Mouse (Mus musculus) liver, embryonic 16.5 days (tissue): ENCODE measurements around the gene Gm19345. TPM values are rescaled to one million over a fixed set of nuclear protein-coding genes. Genes with fewer than 3 reads are reported as not detected.

Source experiments
- ATAC-seq: fragments of 200-750 bp; cut with Nextera tagmentation; 2 replicates; pipeline ENCODE4 v1.8.0; 2017; ENCODE audit warnings: low read depth, mild to moderate bottlenecking, moderate number of reproducible peaks, moderate library complexity
- H3K27ac ChIP-seq: fragments of 300-500 bp; sonication (generic); 2 replicates; pipeline ENCODE4 v1.5.1; 2014; ENCODE audit warnings: mild to moderate bottlenecking, low read length
- H3K27me3 ChIP-seq: fragments of 300-500 bp; sonication (generic); 2 replicates; pipeline ENCODE4 v1.6.1; 2014; ENCODE audit warnings: low read depth, low read length, mixed read lengths; ENCODE audit not compliant: control insufficient read depth, insufficient read depth
- H3K36me3 ChIP-seq: fragments of 300-500 bp; sonication (generic); 2 replicates; pipeline ENCODE4 v1.6.1; 2014; ENCODE audit warnings: mild to moderate bottlenecking; ENCODE audit not compliant: control insufficient read depth, insufficient read depth
- H3K4me1 ChIP-seq: fragments of 300-500 bp; sonication (generic); 2 replicates; pipeline ENCODE4 v1.6.1; 2014; ENCODE audit warnings: low read depth, low read length, mixed read lengths; ENCODE audit not compliant: control insufficient read depth
- H3K4me2 ChIP-seq: fragments of 300-500 bp; sonication (generic); 2 replicates; pipeline ENCODE4 v1.6.1; 2014; ENCODE audit warnings: low read depth, low read length, mixed read lengths
- H3K4me3 ChIP-seq: fragments of 300-500 bp; sonication (generic); 2 replicates; pipeline ENCODE4 v1.5.1; 2014; ENCODE audit warnings: low read depth, mild to moderate bottlenecking, low read length
- H3K9ac ChIP-seq: fragments of 300-500 bp; sonication (generic); 2 replicates; pipeline ENCODE4 v1.6.1; 2014; ENCODE audit warnings: low read depth, low read length
- H3K9me3 ChIP-seq: fragments of 300-500 bp; sonication (generic); replicated peaks from 2 replicates; pipeline ENCODE4 v1.6.1; 2016; ENCODE audit warnings: low read length; ENCODE audit not compliant: control insufficient read depth
- WGBS: fragments of 180-500 bp; shearing (Covaris S2); extraction: QIAGEN DNeasy Blood & Tissue Kit; methylation state at CpG from one replicate; pipeline ENCODE4 v1.1.7; 2014; ENCODE audit not compliant: insufficient replicate concordance; 5-methylcytosine and 5-hydroxymethylcytosine counted together
- polyA plus RNA-seq: library from polyadenylated mRNA; unstranded; fragments of >200 nt; fragmentation: Nextera tagmentation; extraction: Ambion mirVana; gene quantifications from 2 replicates; pipeline ENCODE4 v1.2.1, GENCODE M21; 2015

Gene Gm19345
- polyA plus RNA-seq, 1 experiment from 2014 or later, result 0.08 TPM

GRCm38 (mm10) chr7:19823256-19824181 lies 28.3 kb upstream of the Gm19345 start:
- peak overlapping the region; percentile 79 for H3K27ac ChIP-seq
- H3K4me2 ChIP-seq, result peak overlapping the region; percentile 65
- WGBS, result 12% methylated on average over 16 of the region's 16 CpGs
- H3K27me3 ChIP-seq, result peaks cover 17% of the 10 kb centered on the region
- ATAC-seq, result no peak
- no peak overlapping the region for H3K9ac ChIP-seq
- H3K36me3 ChIP-seq, result no peaks in the 10 kb centered on the region
- H3K4me3 ChIP-seq, result no peak overlapping the region; the same call in 1 of the 2 replicates
- peaks cover 9% of the 10 kb centered on the region for H3K4me1 ChIP-seq
- H3K9me3 ChIP-seq, result no peaks in the 10 kb centered on the region

GRCm38 (mm10) chr7:19824182-19824973 lies 27.4 kb upstream of the Gm19345 start:
- Histone ChIP-seq H3K9me3 (no peaks in the 10 kb centered on the region), H3K27me3 (peaks cover 17% of the 10 kb centered on the region), H3K4me2 (peak overlapping the region; percentile 65), H3K9ac (no peak overlapping the region), H3K27ac (peak overlapping the region; percentile 85), H3K4me3 (0 out of 2 replicates have a peak overlapping the region, but pooled peaks have one; percentile 12), H3K4me1 (peaks cover 9% of the 10 kb centered on the region), H3K36me3 (no peaks in the 10 kb centered on the region)
- 15% methylated on average over 26 of the region's 26 CpGs for WGBS
- peak; percentile 87 for ATAC-seq

- no peak for ATAC-seq
- WGBS, result 67% methylated on average over 6 of the region's 6 CpGs
- H3K27ac ChIP-seq, result no peak overlapping the region
- peaks cover 16% of the 10 kb centered on the region for H3K27me3 ChIP-seq
- peaks cover 18% of the 10 kb centered on the region for H3K4me1 ChIP-seq
- no peak overlapping the region for H3K9ac ChIP-seq
- no peaks in the 10 kb centered on the region for H3K36me3 ChIP-seq
- no peak overlapping the region for H3K4me3 ChIP-seq
- no peak overlapping the region for H3K4me2 ChIP-seq
- H3K9me3 ChIP-seq, result no peaks in the 10 kb centered on the region
Measured at GRCm38 (mm10) chr7:19826756-19827155, 25.0 kb upstream of the Gm19345 start.

GRCm38 (mm10) chr7:19829694-19830093 lies 22.1 kb upstream of the Gm19345 start:
- 59% methylated on average over 3 of the region's 3 CpGs for WGBS
- no peaks in the 10 kb centered on the region for H3K9me3 ChIP-seq
- H3K4me1 ChIP-seq, result peaks cover 9% of the 10 kb centered on the region
- no peaks in the 10 kb centered on the region for H3K27me3 ChIP-seq
- H3K36me3 ChIP-seq, result no peaks in the 10 kb centered on the region
- H3K9ac ChIP-seq, result no peak overlapping the region
- H3K4me2 ChIP-seq, result no peak overlapping the region
- no peak for ATAC-seq
- H3K27ac ChIP-seq, result no peak overlapping the region
- H3K4me3 ChIP-seq, result no peak overlapping the region

GRCm38 (mm10) chr7:19830682-19831156 lies 21.1 kb upstream of the Gm19345 start:
- Histone ChIP-seq H3K9ac (no peak overlapping the region), H3K9me3 (no peaks in the 10 kb centered on the region), H3K4me1 (peaks cover 9% of the 10 kb centered on the region), H3K36me3 (no peaks in the 10 kb centered on the region), H3K4me3 (no peak overlapping the region), H3K27ac (no peak overlapping the region), H3K27me3 (no peaks in the 10 kb centered on the region), H3K4me2 (0 out of 2 replicates have a peak overlapping the region, but pooled peaks have one; percentile 7)
- WGBS, result 15% methylated on average over 13 of the region's 13 CpGs
- ATAC-seq, result peak; percentile 86

GRCm38 (mm10) chr7:19831837-19832236 lies 20.0 kb upstream of the Gm19345 start:
- Histone ChIP-seq H3K4me3 (no peak overlapping the region), H3K4me1 (peaks cover 9% of the 10 kb centered on the region), H3K9ac (no peak overlapping the region), H3K36me3 (no peaks in the 10 kb centered on the region), H3K27me3 (no peaks in the 10 kb centered on the region), H3K27ac (no peak overlapping the region), H3K4me2 (no peak overlapping the region), H3K9me3 (no peaks in the 10 kb centered on the region)
- no peak for ATAC-seq
- 50% methylated on average over 9 of the region's 9 CpGs for WGBS

GRCm38 (mm10) chr7:19834055-19834454 lies 17.7 kb upstream of the Gm19345 start:
- Histone ChIP-seq H3K4me3 (no peak overlapping the region), H3K9me3 (no peaks in the 10 kb centered on the region), H3K36me3 (no peaks in the 10 kb centered on the region), H3K27me3 (no peaks in the 10 kb centered on the region), H3K4me1 (peaks cover 9% of the 10 kb centered on the region), H3K27ac (no peak overlapping the region), H3K4me2 (no peak overlapping the region), H3K9ac (no peak overlapping the region)
- 56% methylated on average over 3 of the region's 3 CpGs for whole genome bisulfite sequencing
- ATAC-seq, result no peak

DNA sequence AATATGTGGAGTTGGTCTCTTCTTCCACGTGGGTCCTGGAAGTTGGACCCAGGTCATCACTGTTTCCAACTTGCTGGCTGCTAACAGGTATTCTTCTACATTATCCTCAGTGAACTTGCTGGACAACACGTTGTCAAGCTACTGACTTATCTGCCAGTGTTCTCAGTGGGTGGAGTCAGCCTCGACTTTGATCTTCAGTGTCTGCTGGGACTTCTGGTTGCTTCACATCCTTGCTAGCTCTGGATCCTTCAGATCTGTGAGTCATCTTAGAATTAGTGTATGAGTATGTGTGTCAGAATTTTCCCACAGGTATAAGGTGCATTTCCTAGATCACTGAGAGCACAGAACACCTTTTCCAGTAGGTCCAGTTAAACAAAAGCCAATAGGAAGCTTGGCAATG lies 15.0 kb upstream of the Gm19345 start:
- H3K4me3 ChIP-seq, result no peak overlapping the region
- WGBS, result 24% methylated on average over 3 of the region's 3 CpGs
- H3K4me2 ChIP-seq, result no peak overlapping the region
- no peak for ATAC-seq
- no peak overlapping the region for H3K27ac ChIP-seq
- no peaks in the 10 kb centered on the region for H3K9me3 ChIP-seq
- no peaks in the 10 kb centered on the region for H3K27me3 ChIP-seq
- peaks cover 3% of the 10 kb centered on the region for H3K4me1 ChIP-seq
- H3K36me3 ChIP-seq, result no peaks in the 10 kb centered on the region
- no peak overlapping the region for H3K9ac ChIP-seq
